21 mouse cellular contexts compared by ENCODE assay signal in the genomic region with DNA sequence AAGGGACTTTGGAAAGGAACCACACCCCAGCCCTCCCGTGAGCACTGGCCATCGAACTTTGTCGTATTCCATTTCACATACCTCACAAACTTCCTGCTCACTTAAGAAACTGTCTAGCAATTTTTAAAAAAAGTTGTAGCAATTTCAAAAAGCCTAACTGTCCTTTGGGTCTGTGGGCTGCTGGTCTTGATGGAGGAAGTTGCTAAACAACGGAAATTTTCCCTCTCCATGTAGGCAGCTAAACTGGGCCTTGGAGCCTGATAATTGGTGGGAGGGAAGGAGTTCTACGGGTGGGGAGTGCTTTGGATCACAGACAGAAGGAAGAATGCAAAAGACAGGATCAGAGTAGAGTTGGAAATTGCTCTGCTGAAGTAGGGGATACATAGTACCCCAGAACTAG.
"Had no signal": no experiment of that assay in that cellular context is flagged by ENCODE, and none has a peak within 500 bp of the region (broad histone marks: within the 10 kb centered on the region; RNA-seq: fewer than 3 reads in every experiment).

No protein-coding gene starts in this region.

- DNase-seq: cerebellum, adult 2 months; cerebellum, adult 8-10 months; cerebellum, adult 9-10 months; cerebellum, adult 9-11 months; cerebellum, postnatal 10 days; cerebellum, postnatal 14 days; cerebellum, postnatal 25 days; cerebellum, postnatal 36 days; embryo, embryonic 11 days; forebrain, postnatal 0 days; gastrocnemius, adult 2 months; gastrocnemius, postnatal 10 days; gastrocnemius, postnatal 14 days; gastrocnemius, postnatal 25 days; gastrocnemius, postnatal 36 days; heart, adult 18-20 months; heart, adult 2 months had no signal

- ATAC-seq: forebrain, embryonic 13.5 days; forebrain, embryonic 14.5 days; forebrain, embryonic 15.5 days; forebrain, embryonic 16.5 days; forebrain, postnatal 0 days had no signal
